Mouse (Mus musculus) forebrain, embryonic 10.5 days (tissue): ENCODE measurements around the gene Ptgs2. TPM values are rescaled to one million over a fixed set of nuclear protein-coding genes. Genes with fewer than 3 reads are reported as not detected.

Experiments
- DNase-seq: peaks from one replicate; pipeline ENCODE4 v3.0.0-alpha.2; 2017; ENCODE audit warnings: low spot score; ENCODE audit errors: extremely low spot score
- H3K27ac ChIP-seq: fragments of 300-500 bp; sonication (generic); 2 replicates; pipeline ENCODE4 v1.5.1; 2016; ENCODE audit warnings: mild to moderate bottlenecking
- H3K27me3 ChIP-seq: fragments of 300-500 bp; sonication (generic); 2 replicates; pipeline ENCODE4 v1.6.1; 2016; ENCODE audit warnings: mild to moderate bottlenecking; ENCODE audit not compliant: poor library complexity, severe bottlenecking
- H3K36me3 ChIP-seq: fragments of 300-500 bp; sonication (generic); replicated peaks from 2 replicates; pipeline ENCODE4 v1.6.1; 2016; ENCODE audit warnings: mild to moderate bottlenecking, moderate library complexity
- H3K4me1 ChIP-seq: fragments of 300-500 bp; sonication (generic); 2 replicates; pipeline ENCODE4 v1.6.1; 2016
- H3K4me3 ChIP-seq: fragments of 300-500 bp; sonication (generic); 2 replicates; pipeline ENCODE4 v1.5.1; 2016; ENCODE audit warnings: mild to moderate bottlenecking, moderate library complexity
- H3K9me3 ChIP-seq: fragments of 300-500 bp; sonication (generic); 2 replicates; pipeline ENCODE4 v1.6.1; 2016; ENCODE audit warnings: mild to moderate bottlenecking, moderate library complexity
- WGBS: fragments of 180-500 bp; shearing (Covaris S2); methylation state at CpG from one replicate; pipeline ENCODE4 v1.1.7; 2016; 5-methylcytosine and 5-hydroxymethylcytosine counted together
- polyA plus RNA-seq: library from polyadenylated mRNA; unstranded; fragments of >200 nt; fragmentation: Nextera tagmentation; extraction: Ambion mirVana; gene quantifications from 2 replicates; pipeline ENCODE4 v1.2.1, GENCODE M21; 2016

Gene Ptgs2
- 0.17 TPM in 1 of 2 replicates, not detected in the other for polyA plus RNA-seq

GRCm38 (mm10) chr1:150099790-150100333 lies at the start of gene Ptgs2:
Ptgs2 (plus strand) TSS chr1:150100031.
- no peaks in the 10 kb centered on the region for H3K36me3 ChIP-seq
- no peaks in the 10 kb centered on the region for H3K9me3 ChIP-seq
- 0 out of 2 replicates have a peak, but pooled peaks cover 4% of the 10 kb centered on the region for H3K27me3 ChIP-seq
- peak; percentile 38 for DNase-seq
- H3K27ac ChIP-seq = peak within 1 kb of the TSS; percentile 62
- H3K4me3 ChIP-seq = peak within 1 kb of the TSS; percentile 61
- WGBS = 2% methylated on average over 26 of the region's 26 CpGs
- H3K4me1 ChIP-seq = peaks cover 12% of the 10 kb centered on the region

- Histone ChIP-seq H3K36me3 (no peaks in the 10 kb centered on the region), H3K9me3 (no peaks in the 10 kb centered on the region), H3K27me3 (no peaks in the 10 kb centered on the region), H3K27ac (no peak overlapping the region), H3K4me1 (no peaks in the 10 kb centered on the region), H3K4me3 (no peak overlapping the region)
- 79% methylated on average over 1 of the region's 1 CpGs for WGBS
- DNase-seq = no peak
Observed at GRCm38 (mm10) chr1:150050256-150050655, 49.6 kb upstream of the Ptgs2 start.

GRCm38 (mm10) chr1:150065684-150066083 lies 34.1 kb upstream of the Ptgs2 start:
- 94% methylated on average over 1 of the region's 1 CpGs for WGBS

GRCm38 (mm10) chr1:150072880-150073279 lies 27.0 kb upstream of the Ptgs2 start:
- H3K9me3 ChIP-seq = no peaks in the 10 kb centered on the region
- no peaks in the 10 kb centered on the region for H3K4me1 ChIP-seq
- no peaks in the 10 kb centered on the region for H3K27me3 ChIP-seq
- no peak overlapping the region for H3K4me3 ChIP-seq
- no peak overlapping the region for H3K27ac ChIP-seq
- no peak for DNase-seq
- no peaks in the 10 kb centered on the region for H3K36me3 ChIP-seq
- 88% methylated on average over 3 of the region's 3 CpGs for WGBS

More at GRCm38 (mm10) chr1:150065684-150066083, 34.1 kb upstream of the Ptgs2 start:
- Histone ChIP-seq H3K9me3 (no peaks in the 10 kb centered on the region), H3K4me1 (no peaks in the 10 kb centered on the region), H3K4me3 (no peak overlapping the region), H3K36me3 (no peaks in the 10 kb centered on the region), H3K27me3 (no peaks in the 10 kb centered on the region), H3K27ac (no peak overlapping the region)
- DNase-seq = no peak

- no peak for DNase-seq
- H3K9me3 ChIP-seq = no peaks in the 10 kb centered on the region
- 89% methylated on average over 1 of the region's 1 CpGs for WGBS
- no peaks in the 10 kb centered on the region for H3K4me1 ChIP-seq
- H3K4me3 ChIP-seq = no peak overlapping the region
- H3K27me3 ChIP-seq = no peaks in the 10 kb centered on the region
- H3K36me3 ChIP-seq = no peaks in the 10 kb centered on the region
- no peak overlapping the region for H3K27ac ChIP-seq
Observed at GRCm38 (mm10) chr1:150074609-150075008, 25.2 kb upstream of the Ptgs2 start.

- no peaks in the 10 kb centered on the region for H3K27me3 ChIP-seq
- H3K4me1 ChIP-seq = no peaks in the 10 kb centered on the region
- no peak overlapping the region for H3K4me3 ChIP-seq
- no peaks in the 10 kb centered on the region for H3K9me3 ChIP-seq
- no peak overlapping the region for H3K27ac ChIP-seq
- DNase-seq = no peak
- WGBS = 85% methylated on average over 6 of the region's 6 CpGs
- no peaks in the 10 kb centered on the region for H3K36me3 ChIP-seq
Observed at GRCm38 (mm10) chr1:150089040-150089692, 10.7 kb upstream of the Ptgs2 start.

GRCm38 (mm10) chr1:150090229-150090628 lies 9.6 kb upstream of the Ptgs2 start:
- no peaks in the 10 kb centered on the region for H3K9me3 ChIP-seq
- H3K36me3 ChIP-seq = no peaks in the 10 kb centered on the region
- H3K27me3 ChIP-seq = no peaks in the 10 kb centered on the region
- no peak overlapping the region for H3K27ac ChIP-seq
- no peak overlapping the region for H3K4me3 ChIP-seq
- H3K4me1 ChIP-seq = no peaks in the 10 kb centered on the region
- 82% methylated on average over 1 of the region's 1 CpGs for WGBS
- no peak for DNase-seq

GRCm38 (mm10) chr1:150097036-150097435 lies 2.8 kb upstream of the Ptgs2 start:
- WGBS = 85% methylated on average over 2 of the region's 2 CpGs
- no peak for DNase-seq
- no peaks in the 10 kb centered on the region for H3K9me3 ChIP-seq

GRCm38 (mm10) chr1:150097721-150098120 lies 2.1 kb upstream of the Ptgs2 start:
- Histone ChIP-seq H3K27ac (no peak overlapping the region), H3K4me3 (no peak overlapping the region), H3K27me3 (0 out of 2 replicates have a peak, but pooled peaks cover 4% of the 10 kb centered on the region), H3K36me3 (no peaks in the 10 kb centered on the region), H3K9me3 (no peaks in the 10 kb centered on the region), H3K4me1 (peaks cover 12% of the 10 kb centered on the region)
- WGBS = 60% methylated on average over 1 of the region's 1 CpGs
- no peak for DNase-seq

More at GRCm38 (mm10) chr1:150097036-150097435, 2.8 kb upstream of the Ptgs2 start:
- Histone ChIP-seq H3K4me1 (peaks cover 12% of the 10 kb centered on the region), H3K4me3 (no peak overlapping the region), H3K27me3 (0 out of 2 replicates have a peak, but pooled peaks cover 4% of the 10 kb centered on the region), H3K27ac (no peak overlapping the region), H3K36me3 (no peaks in the 10 kb centered on the region)

GRCm38 (mm10) chr1:150099374-150099773 lies 457 bp upstream of the Ptgs2 start:
- Histone ChIP-seq H3K27ac (peak overlapping the region; percentile 62), H3K4me3 (peak overlapping the region; percentile 61), H3K27me3 (0 out of 2 replicates have a peak, but pooled peaks cover 4% of the 10 kb centered on the region), H3K9me3 (no peaks in the 10 kb centered on the region), H3K4me1 (peaks cover 12% of the 10 kb centered on the region), H3K36me3 (no peaks in the 10 kb centered on the region)
- DNase-seq = peak; percentile 16
- under 1% methylated on average over 9 of the region's 9 CpGs for WGBS

GRCm38 (mm10) chr1:150104228-150104720 lies 4.4 kb downstream of the Ptgs2 start:
- 0 out of 2 replicates have a peak, but pooled peaks cover 4% of the 10 kb centered on the region for H3K27me3 ChIP-seq
- H3K36me3 ChIP-seq = no peaks in the 10 kb centered on the region
- H3K4me3 ChIP-seq = no peak overlapping the region
- peaks cover 10% of the 10 kb centered on the region for H3K4me1 ChIP-seq
- WGBS = 87% methylated on average over 6 of the region's 6 CpGs
- no peaks in the 10 kb centered on the region for H3K9me3 ChIP-seq
- DNase-seq = no peak
- no peak overlapping the region for H3K27ac ChIP-seq

- Histone ChIP-seq H3K27ac (no peak overlapping the region), H3K9me3 (no peaks in the 10 kb centered on the region), H3K27me3 (no peaks in the 10 kb centered on the region), H3K4me1 (no peaks in the 10 kb centered on the region), H3K36me3 (no peaks in the 10 kb centered on the region), H3K4me3 (no peak overlapping the region)
- 90% methylated on average over 7 of the region's 7 CpGs for WGBS
- DNase-seq = no peak
Observed at GRCm38 (mm10) chr1:150106736-150107135, 6.9 kb downstream of the Ptgs2 start.

GRCm38 (mm10) chr1:150109591-150109990 lies 9.8 kb downstream of the Ptgs2 start:
- Histone ChIP-seq H3K36me3 (no peaks in the 10 kb centered on the region), H3K4me1 (no peaks in the 10 kb centered on the region), H3K4me3 (no peak overlapping the region), H3K9me3 (no peaks in the 10 kb centered on the region), H3K27me3 (no peaks in the 10 kb centered on the region), H3K27ac (no peak overlapping the region)
- DNase-seq = no peak
- WGBS = 86% methylated on average over 2 of the region's 2 CpGs
